Mouse (Mus musculus) kidney, postnatal 4 days (tissue): ENCODE measurements around the gene Atp6v0d1.
A peak's percentile ranks its signal among the peaks of the same experiment; 100 is the strongest.

Source experiments
- DNase-seq, 2 experiments: peaks; one replicate each; pipeline ENCODE4 v3.0.0; 2021; ENCODE audit warnings: mixed read lengths in 2 of 2

Gene Atp6v0d1

GRCm38 (mm10) chr8:105496439-105497180 lies 69.2 kb downstream of the Atp6v0d1 start, which contains the start of gene Zdhhc1:
TSS of gene Zdhhc1 (minus strand) at chr8:105496902.
- peak; percentile 93 to 95 for DNase-seq

GRCm38 (mm10) chr8:105495350-105496302 lies 70.2 kb downstream of the Atp6v0d1 start:
- DNase-seq: no peak

- no peak for DNase-seq
These were observed 71.3 kb downstream of the Atp6v0d1 start for GRCm38 (mm10) chr8:105494566-105494965.

- DNase-seq: no peak
These were observed 72.4 kb downstream of the Atp6v0d1 start for GRCm38 (mm10) chr8:105493495-105493894.

GRCm38 (mm10) chr8:105489281-105489680 lies 76.6 kb downstream of the Atp6v0d1 start:
- no peak for DNase-seq

GRCm38 (mm10) chr8:105488082-105488481 lies 77.8 kb downstream of the Atp6v0d1 start:
- DNase-seq: no peak

- DNase-seq: peak; percentile 90 to 92
These were observed 81.5 kb downstream of the Atp6v0d1 start for GRCm38 (mm10) chr8:105484392-105484791.

GRCm38 (mm10) chr8:105484030-105484368 lies 81.8 kb downstream of the Atp6v0d1 start:
- no peak for DNase-seq

GRCm38 (mm10) chr8:105483212-105484029 lies 82.4 kb downstream of the Atp6v0d1 start:
- peak; percentile 78 to 84 for DNase-seq

GRCm38 (mm10) chr8:105482123-105482522 lies 83.7 kb downstream of the Atp6v0d1 start:
- no peak for DNase-seq

GRCm38 (mm10) chr8:105481453-105481852 lies 84.4 kb downstream of the Atp6v0d1 start:
- DNase-seq: peak; percentile 65 to 74

GRCm38 (mm10) chr8:105481013-105481412 lies 84.8 kb downstream of the Atp6v0d1 start:
- no peak for DNase-seq

- DNase-seq: no peak
These were observed 88.1 kb downstream of the Atp6v0d1 start for GRCm38 (mm10) chr8:105477792-105478191.

GRCm38 (mm10) chr8:105476628-105477413 lies 89.0 kb downstream of the Atp6v0d1 start:
- peak; percentile 80 to 85 for DNase-seq

- DNase-seq: no peak
These were observed 89.7 kb downstream of the Atp6v0d1 start for GRCm38 (mm10) chr8:105476161-105476560.

GRCm38 (mm10) chr8:105475742-105476141 lies 90.1 kb downstream of the Atp6v0d1 start:
- DNase-seq: no peak

- DNase-seq: peak in 1 of 2 experiments; percentile 53
These were observed 90.6 kb downstream of the Atp6v0d1 start for GRCm38 (mm10) chr8:105475254-105475653.

- DNase-seq: no peak
These were observed 91.2 kb downstream of the Atp6v0d1 start for GRCm38 (mm10) chr8:105474680-105475079.
